Mouse (Mus musculus): ENCODE results near the gene Pla1a. TPM values are rescaled to one million over a fixed set of nuclear protein-coding genes. Genes with fewer than 3 reads are reported as not detected.
A peak's percentile ranks its signal among the peaks of the same experiment; 100 is the strongest.

The Pla1a gene
- total and polyA plus RNA-seq, 2 experiments from 2014 or later: 1.0 to 1.7 TPM

DNA sequence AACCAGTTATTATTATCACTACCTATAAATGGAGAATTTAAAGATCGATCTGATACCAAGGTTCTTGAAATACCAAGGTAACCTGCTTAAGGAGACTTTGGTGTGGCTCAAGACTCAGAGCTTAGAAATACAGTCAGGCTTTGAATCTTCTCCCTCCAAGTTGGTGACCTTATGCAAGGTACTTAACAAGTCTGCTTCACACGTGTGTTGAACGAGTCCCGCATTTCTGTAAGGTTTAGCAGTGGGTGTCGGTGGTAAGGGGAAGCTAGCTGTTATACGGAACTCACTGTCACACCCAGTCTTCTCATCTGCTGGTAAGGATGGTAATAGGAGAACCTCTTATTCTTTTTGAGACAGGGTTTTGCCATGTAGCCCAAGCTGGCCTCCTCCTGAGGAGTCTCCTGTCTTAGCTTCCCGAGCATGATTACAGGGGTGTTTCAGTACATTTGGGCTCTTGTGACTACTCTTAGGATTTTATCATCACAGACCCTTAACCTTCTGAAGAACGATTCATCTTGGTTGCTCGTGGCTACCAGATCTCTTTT lies 84.7 kb downstream of the Pla1a start:
- no peak for TF ChIP-seq CTCF (IDR thresholded peaks at IDR 0.05; ENCODE audit: low read depth)
- Histone ChIP-seq H3K27me3 (ENCODE audit: insufficient read depth, low read length) (no peaks in the 10 kb centered on the region), H3K4me3 (ENCODE audit: low read length) (no peak overlapping the region), H3K9ac (replicated peaks; ENCODE audit: low read length) (no peak overlapping the region), H3K9me3 (ENCODE audit: low read length) (no peaks in the 10 kb centered on the region), H3K36me3 (ENCODE audit: insufficient read depth, low read length) (peaks cover 10% of the 10 kb centered on the region; the same call in 1 of the 2 replicates), H3K27ac (no peak overlapping the region), H3K4me1 (ENCODE audit: insufficient read depth, low read length) (no peaks in the 10 kb centered on the region), H3K4me2 (ENCODE audit: low read depth, low read length) (no peak overlapping the region)
- WGBS: 89% methylated on average over 9 of the region's 9 CpGs
- ATAC-seq: no peak
- no peak for DNase-seq (ENCODE audit: low spot score)

DNA sequence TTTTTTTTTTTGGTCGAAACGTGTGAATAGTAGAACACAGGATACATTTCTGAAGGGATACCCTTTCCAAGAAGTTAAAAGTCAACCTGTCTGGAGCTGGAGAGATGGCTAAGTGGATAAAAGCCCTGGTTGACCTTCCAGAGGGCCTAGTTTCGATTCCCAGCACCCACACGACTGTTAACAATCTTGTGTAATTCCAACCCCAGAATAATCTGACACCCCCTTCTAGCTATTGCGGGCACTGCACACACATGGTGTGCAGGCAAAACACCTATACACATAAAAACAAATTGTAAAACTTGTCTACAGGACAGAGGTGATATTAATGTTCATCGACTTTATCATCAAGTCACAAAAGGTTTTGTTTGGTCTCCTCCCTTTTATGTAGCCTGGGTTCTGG lies 85.4 kb downstream of the Pla1a start:
- H3K27ac ChIP-seq: no peak overlapping the region
- 64% methylated on average over 6 of the region's 6 CpGs for WGBS

DNA sequence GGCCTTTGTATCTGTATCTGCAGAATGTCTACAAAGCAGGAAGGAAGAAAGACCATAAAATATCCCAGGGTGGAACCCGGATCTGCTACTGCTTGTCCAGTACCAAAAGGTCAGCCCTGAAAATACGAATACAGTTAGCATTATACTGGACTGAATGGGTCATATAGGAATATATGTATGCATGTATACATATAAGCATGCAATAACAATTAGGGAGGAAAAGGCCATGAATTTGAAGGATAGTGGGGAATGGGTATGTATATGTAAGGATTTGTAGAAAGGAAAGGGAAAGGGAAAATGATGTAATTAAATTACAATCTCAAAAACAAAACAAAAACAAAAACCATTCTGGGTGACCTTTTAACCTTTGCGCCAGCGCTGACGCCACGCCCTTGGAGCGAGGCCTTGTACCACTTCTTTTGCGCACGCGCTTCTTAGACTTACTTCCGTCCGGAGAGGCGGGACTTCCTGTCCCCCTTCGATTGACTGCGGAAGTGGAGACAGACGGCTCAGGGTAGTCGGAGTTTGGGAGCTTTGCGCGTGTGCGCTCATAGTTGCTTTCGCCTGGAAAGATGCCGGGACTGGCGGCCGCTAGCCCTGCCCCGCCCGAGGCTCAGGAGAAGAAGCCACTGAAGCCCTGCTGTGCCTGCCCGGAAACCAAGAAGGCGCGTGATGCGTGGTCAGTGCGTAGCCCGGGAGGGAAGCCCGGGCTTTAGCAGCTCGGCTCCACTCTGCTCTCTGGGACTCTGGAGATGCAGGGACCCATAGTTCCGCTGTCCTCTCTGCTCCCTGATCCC lies 86.2 kb downstream of the Pla1a start, which contains the start of the genes Cox17 and Gm21987:
Gene Cox17, plus strand, starts transcription at position 463 of the 797 bp plus-strand sequence.
Gene Gm21987, plus strand, starts transcription at position 512 of the 797 bp plus-strand sequence.
- WGBS: 3% methylated on average over 35 of the region's 35 CpGs
- no peaks in the 10 kb centered on the region for H3K9me3 ChIP-seq (ENCODE audit: low read length)
- no peaks in the 10 kb centered on the region for H3K27me3 ChIP-seq (ENCODE audit: insufficient read depth, low read length)
- peaks cover 10% of the 10 kb centered on the region; the same call in 1 of the 2 replicates for H3K36me3 ChIP-seq (ENCODE audit: insufficient read depth, low read length)
- DNase-seq (ENCODE audit: low spot score) (peak; percentile 98), ATAC-seq (peak; percentile 98)
- no peaks in the 10 kb centered on the region for H3K4me1 ChIP-seq (ENCODE audit: insufficient read depth, low read length)
- H3K4me3 ChIP-seq (ENCODE audit: low read length): peak within 1 kb of the TSS; percentile 88
- H3K4me2 ChIP-seq (ENCODE audit: low read depth, low read length): peak within 1 kb of the TSS; percentile 84
- H3K9ac ChIP-seq (replicated peaks; ENCODE audit: low read length): peak within 1 kb of the TSS; percentile 71
- no peak for TF ChIP-seq CTCF (IDR thresholded peaks at IDR 0.05; ENCODE audit: low read depth)
- peak within 1 kb of the TSS; percentile 89 for H3K27ac ChIP-seq

More for the DNA sequence above, 85.4 kb downstream of the Pla1a start:
- TF ChIP-seq CTCF (IDR thresholded peaks at IDR 0.05; ENCODE audit: low read depth): no peak
- Histone ChIP-seq H3K36me3 (ENCODE audit: insufficient read depth, low read length) (peaks cover 10% of the 10 kb centered on the region; the same call in 1 of the 2 replicates), H3K27me3 (ENCODE audit: insufficient read depth, low read length) (no peaks in the 10 kb centered on the region), H3K9me3 (ENCODE audit: low read length) (no peaks in the 10 kb centered on the region), H3K4me3 (ENCODE audit: low read length) (peak overlapping the region; percentile 88), H3K9ac (replicated peaks; ENCODE audit: low read length) (peak overlapping the region; percentile 71; the same call in 1 of the 2 replicates), H3K4me1 (ENCODE audit: insufficient read depth, low read length) (no peaks in the 10 kb centered on the region), H3K4me2 (ENCODE audit: low read depth, low read length) (peak overlapping the region; percentile 84)
- DNase-seq (ENCODE audit: low spot score): no peak
- ATAC-seq: no peak

Other genes starting within 250 kb of the Pla1a start
- gene Nr1i2, start 138.3 kb downstream of the Pla1a start, total RNA-seq (2014; rRNA removed): not detected in 2 replicates
- gene Nr1i2, start 138.3 kb downstream of the Pla1a start, polyA plus RNA-seq (2015; fragmentation: Nextera tagmentation; extraction: Ambion mirVana): 0.05 TPM in 1 of 2 replicates, not detected in the other
- 1.4 TPM in 2 replicates for gene Maats1, start 91.0 kb downstream of the Pla1a start, total RNA-seq (2014; rRNA removed)
- gene Maats1, start 91.0 kb downstream of the Pla1a start, polyA plus RNA-seq (2015; fragmentation: Nextera tagmentation; extraction: Ambion mirVana): 0.86 and 1.4 TPM in 2 replicates
- gene Cox17, start 86.2 kb downstream of the Pla1a start, total RNA-seq (2014; rRNA removed): 12.2 and 24.5 TPM in 2 replicates
- gene Cox17, start 86.2 kb downstream of the Pla1a start, polyA plus RNA-seq (2015; fragmentation: Nextera tagmentation; extraction: Ambion mirVana): 78.5 and 90.1 TPM in 2 replicates
- gene Gm21987, start 86.1 kb downstream of the Pla1a start, total RNA-seq (2014; rRNA removed): not detected in 2 replicates
- gene Gm21987, start 86.1 kb downstream of the Pla1a start, polyA plus RNA-seq (2015; fragmentation: Nextera tagmentation; extraction: Ambion mirVana): not detected in 2 replicates
- 0.10 and 0.40 TPM in 2 replicates for gene Popdc2, start 70.9 kb downstream of the Pla1a start, total RNA-seq (2014; rRNA removed)
- 0.83 and 1.0 TPM in 2 replicates for gene Popdc2, start 70.9 kb downstream of the Pla1a start, polyA plus RNA-seq (2015; fragmentation: Nextera tagmentation; extraction: Ambion mirVana)
- 47.0 and 51.2 TPM in 2 replicates for gene Adprh, start 19.6 kb upstream of the Pla1a start, total RNA-seq (2014; rRNA removed)
- 131 and 134 TPM in 2 replicates for gene Adprh, start 19.6 kb upstream of the Pla1a start, polyA plus RNA-seq (2015; fragmentation: Nextera tagmentation; extraction: Ambion mirVana)
- gene Cd80, start 22.4 kb upstream of the Pla1a start, total RNA-seq (2014; rRNA removed): 0.16 and 0.43 TPM in 2 replicates
- 0.24 and 0.32 TPM in 2 replicates for gene Cd80, start 22.4 kb upstream of the Pla1a start, polyA plus RNA-seq (2015; fragmentation: Nextera tagmentation; extraction: Ambion mirVana)
- gene Timmdc1, start 89.5 kb upstream of the Pla1a start, total RNA-seq (2014; rRNA removed): 18.0 and 24.1 TPM in 2 replicates
- gene Timmdc1, start 89.5 kb upstream of the Pla1a start, polyA plus RNA-seq (2015; fragmentation: Nextera tagmentation; extraction: Ambion mirVana): 26.3 and 27.9 TPM in 2 replicates
- gene Poglut1, start 117.1 kb upstream of the Pla1a start, total RNA-seq (2014; rRNA removed): 35.8 and 48.5 TPM in 2 replicates
- gene Poglut1, start 117.1 kb upstream of the Pla1a start, polyA plus RNA-seq (2015; fragmentation: Nextera tagmentation; extraction: Ambion mirVana): 37.1 and 40.4 TPM in 2 replicates
- 13.5 and 27.2 TPM in 2 replicates for gene Tmem39a, start 125.6 kb upstream of the Pla1a start, total RNA-seq (2014; rRNA removed)
- 15.4 and 17.6 TPM in 2 replicates for gene Tmem39a, start 125.6 kb upstream of the Pla1a start, polyA plus RNA-seq (2015; fragmentation: Nextera tagmentation; extraction: Ambion mirVana)